Mouse (Mus musculus) MEL (cell line): ENCODE measurements around the gene Agl. TPM values are rescaled to one million over a fixed set of nuclear protein-coding genes. Genes with fewer than 3 reads are reported as not detected.

Source experiments
- DNase-seq: peaks from one replicate; pipeline ENCODE4 v3.0.0; 2011; ENCODE audit warnings: low read depth, low spot score
- H3K27ac ChIP-seq: 2 replicates; pipeline ENCODE4 v1.5.1; 2012; ENCODE audit warnings: low read depth, mild to moderate bottlenecking, control low read depth, low read length, moderate library complexity; ENCODE audit not compliant: control insufficient read depth
- H3K27me3 ChIP-seq, 2 experiments: fragments of 150-350 bp in 1 of 2; sonication (generic) in 1 of 2; 2 replicates each; pipeline ENCODE4 v1.6.1; 2012; ENCODE audit warnings: low read length in 2 of 2, mild to moderate bottlenecking in 2 of 2, improper control_type of control experiment in 1 of 2, moderate library complexity in 1 of 2; ENCODE audit not compliant: insufficient read depth in 2 of 2, control insufficient read depth in 1 of 2
- H3K36me3 ChIP-seq, 2 experiments: 2 replicates each; pipeline ENCODE4 v1.6.1; 2012 to 2014; ENCODE audit warnings: low read length in 2 of 2, improper control_type of control experiment in 1 of 2, inconsistent platforms in 1 of 2, mild to moderate bottlenecking in 1 of 2; ENCODE audit not compliant: insufficient read depth in 2 of 2, control insufficient read depth in 1 of 2
- H3K4me1 ChIP-seq, 2 experiments: fragments of 150-350 bp in 1 of 2; sonication (generic) in 1 of 2; 2 replicates each; pipeline ENCODE4 v1.6.1; 2012; ENCODE audit warnings: low read length in 2 of 2, improper control_type of control experiment in 1 of 2, mild to moderate bottlenecking in 1 of 2; ENCODE audit not compliant: insufficient read depth in 2 of 2, control insufficient read depth in 1 of 2
- H3K4me3 ChIP-seq, 2 experiments: fragments of 150-350 bp in 1 of 2; sonication (generic) in 1 of 2; 2 replicates each; pipeline ENCODE4 v1.5.1; 2012; ENCODE audit warnings: low read depth in 2 of 2, low read length in 2 of 2, mild to moderate bottlenecking in 2 of 2, moderate library complexity in 2 of 2, control low read depth in 1 of 2, improper control_type of control experiment in 1 of 2; ENCODE audit not compliant: control insufficient read depth in 1 of 2, insufficient read depth in 1 of 2
- H3K79me2 ChIP-seq: 2 replicates; pipeline ENCODE4 v1.6.1; 2012; ENCODE audit warnings: mild to moderate bottlenecking, low read length, moderate library complexity; ENCODE audit not compliant: control insufficient read depth, poor library complexity, insufficient read depth
- H3K9ac ChIP-seq: 2 replicates; pipeline ENCODE4 v1.6.1; 2012; ENCODE audit warnings: low read depth, mild to moderate bottlenecking, control low read depth, low read length, moderate library complexity; ENCODE audit not compliant: control insufficient read depth, poor library complexity, severe bottlenecking
- H3K9me3 ChIP-seq: fragments of 150-350 bp; sonication (generic); replicated peaks from 2 replicates; pipeline ENCODE4 v1.6.1; 2012; ENCODE audit warnings: mild to moderate bottlenecking, low read length, improper control_type of control experiment, moderate library complexity; ENCODE audit not compliant: insufficient read depth
- BHLHE40 ChIP-seq: IDR thresholded peaks from 2 replicates; pipeline ENCODE4 v1.6.1; 2012; ENCODE audit warnings: low read depth, mild to moderate bottlenecking, inconsistent platforms, low read length, improper control_type of control experiment, borderline replicate concordance
- CHD2 ChIP-seq: IDR thresholded peaks from 2 replicates; pipeline ENCODE4 v1.6.1; 2011; ENCODE audit warnings: low read length, improper control_type of control experiment
- CTCF ChIP-seq, 3 experiments: IDR thresholded peaks in 2 of 3; conservative IDR thresholded peaks in 1 of 3; 2 replicates each; pipeline ENCODE4 v1.5.1; 2011 to 2012; ENCODE audit warnings: low read length in 3 of 3, low read depth in 2 of 3, mild to moderate bottlenecking in 2 of 3, improper control_type of control experiment in 1 of 3, inconsistent platforms in 1 of 3, mixed read lengths in 1 of 3, moderate library complexity in 1 of 3; ENCODE audit not compliant: control insufficient read depth in 1 of 3, insufficient read depth in 1 of 3, poor library complexity in 1 of 3, severe bottlenecking in 1 of 3
- ELF1 ChIP-seq: IDR thresholded peaks from 2 replicates; pipeline ENCODE4 v1.6.1; 2014; ENCODE audit warnings: low read depth, mild to moderate bottlenecking, inconsistent platforms, low read length, improper control_type of control experiment, moderate library complexity
- ETS1 ChIP-seq: IDR thresholded peaks from 2 replicates; pipeline ENCODE4 v1.6.1; 2012; ENCODE audit warnings: low read depth, mild to moderate bottlenecking, inconsistent platforms, low read length, improper control_type of control experiment, moderate library complexity
- GATA1 ChIP-seq: IDR thresholded peaks from 2 replicates; pipeline ENCODE4 v1.6.1; 2011; ENCODE audit warnings: low read depth, low read length, improper control_type of control experiment
- KAT2A ChIP-seq: conservative IDR thresholded peaks from 2 replicates; pipeline ENCODE4 v1.6.1; 2012; ENCODE audit warnings: low read depth, low read length, improper control_type of control experiment, inconsistent platforms
- MAX ChIP-seq: IDR thresholded peaks from 2 replicates; pipeline ENCODE4 v1.6.1; 2011; ENCODE audit warnings: low read length, improper control_type of control experiment
- MAZ ChIP-seq: IDR thresholded peaks from 2 replicates; pipeline ENCODE4 v1.6.1; 2012; ENCODE audit warnings: low read depth, mild to moderate bottlenecking, inconsistent platforms, low read length, improper control_type of control experiment
- MEF2A ChIP-seq: IDR thresholded peaks from 2 replicates; pipeline ENCODE4 v1.6.1; 2014; ENCODE audit warnings: low read depth, mild to moderate bottlenecking, inconsistent platforms, low read length, improper control_type of control experiment; ENCODE audit not compliant: poor library complexity, insufficient replicate concordance, severe bottlenecking; ENCODE audit errors: extremely low read depth
- MXI1 ChIP-seq: IDR thresholded peaks from 2 replicates; pipeline ENCODE4 v1.6.1; 2011; ENCODE audit warnings: mild to moderate bottlenecking, low read depth, low read length, improper control_type of control experiment
- MYB ChIP-seq: IDR thresholded peaks from 2 replicates; pipeline ENCODE4 v1.6.1; 2011; ENCODE audit warnings: mild to moderate bottlenecking, low read depth, low read length, improper control_type of control experiment
- NELFE ChIP-seq: IDR thresholded peaks from 2 replicates; pipeline ENCODE4 v1.6.1; 2011; ENCODE audit warnings: low read depth, low read length, improper control_type of control experiment
- POLR2A ChIP-seq, 2 experiments: IDR thresholded peaks; 2 replicates each; pipeline ENCODE4 v1.6.1; 2011 to 2012; ENCODE audit warnings: low read length in 2 of 2, mild to moderate bottlenecking in 2 of 2, control low read depth in 1 of 2, improper control_type of control experiment in 1 of 2, low read depth in 1 of 2, moderate library complexity in 1 of 2; ENCODE audit not compliant: control insufficient read depth in 1 of 2, insufficient read depth in 1 of 2, poor library complexity in 1 of 2
- POLR2AphosphoS2 ChIP-seq: IDR thresholded peaks from 2 replicates; pipeline ENCODE4 v1.6.1; 2011; ENCODE audit warnings: low read length, improper control_type of control experiment
- POLR2AphosphoS5 ChIP-seq: IDR thresholded peaks from 2 replicates; pipeline ENCODE4 v1.6.1; 2012; ENCODE audit warnings: low read depth, borderline replicate concordance, mild to moderate bottlenecking, inconsistent platforms, low read length, moderate library complexity, mixed read lengths
- RAD21 ChIP-seq: IDR thresholded peaks from 2 replicates; pipeline ENCODE4 v1.6.1; 2011; ENCODE audit warnings: mild to moderate bottlenecking, low read depth, low read length, improper control_type of control experiment
- TAL1 ChIP-seq: IDR thresholded peaks from 2 replicates; pipeline ENCODE4 v1.6.1; 2012; ENCODE audit warnings: mild to moderate bottlenecking, inconsistent platforms, low read length, moderate library complexity, mixed read lengths
- TBP ChIP-seq: IDR thresholded peaks from 2 replicates; pipeline ENCODE4 v1.8.0; 2011; ENCODE audit warnings: low read depth, low read length, improper control_type of control experiment
- TCF12 ChIP-seq: IDR thresholded peaks from 2 replicates; pipeline ENCODE4 v1.6.1; 2014; ENCODE audit warnings: low read depth, mild to moderate bottlenecking, inconsistent platforms, low read length, improper control_type of control experiment, moderate library complexity
- ZMIZ1 ChIP-seq: IDR thresholded peaks from 2 replicates; pipeline ENCODE4 v1.6.1; 2012; ENCODE audit warnings: low read depth, mild to moderate bottlenecking, inconsistent platforms, low read length, improper control_type of control experiment, moderate library complexity
- ZNF384 ChIP-seq: IDR thresholded peaks from 2 replicates; pipeline ENCODE4 v1.6.1; 2012; ENCODE audit warnings: low read depth, mild to moderate bottlenecking, inconsistent platforms, low read length, improper control_type of control experiment
- polyA plus RNA-seq, 2 experiments: library from polyadenylated mRNA; stranded (reverse) in 1 of 2; unstranded in 1 of 2; fragments of >175 nt in 1 of 2; fragments of >200 nt in 1 of 2; gene quantifications; 2 replicates each; pipeline versions ENCODE4 v1.2.1 to v1.2.4; 2012; ENCODE audit warnings: low replicate concordance in 2 of 2, low read depth in 1 of 2; ENCODE audit not compliant: insufficient read length in 2 of 2, insufficient read depth in 1 of 2, missing spikeins in 1 of 2
- total RNA-seq: library from RNA; depleted of rRNA; stranded (reverse); fragments of 300-350 nt; gene quantifications from 2 replicates; pipeline ENCODE4 v1.2.3, GENCODE M21; 2012

Agl gene
- total and polyA plus RNA-seq, 3 experiments, result 4.6 to 21.1 (median 11.9) TPM

GRCm38 (mm10) chr3:116723496-116724481, 84.2 kb downstream of the Agl start:
- H3K27me3 ChIP-seq, result no peaks in the 10 kb centered on the region
- no peak overlapping the region for H3K27ac ChIP-seq
- TF ChIP-seq POLR2A (IDR thresholded peaks at IDR 0.05; ENCODE audit: control insufficient read depth in 1 of 2, insufficient read depth in 1 of 2, low read depth in 1 of 2, low read length in 2 of 2, poor library complexity in 1 of 2) (no peak), KAT2A (no peak), BHLHE40 (no peak), MAX (no peak), GATA1 (no peak), TAL1 (no peak), ETS1 (no peak), CTCF (IDR thresholded peaks at IDR 0.05 in 2 of 3, conservative IDR thresholded peaks at IDR 0.05 in 1 of 3; ENCODE audit: control insufficient read depth in 1 of 3, insufficient read depth in 1 of 3, low read depth in 2 of 3, low read length in 3 of 3, poor library complexity in 1 of 3, severe bottlenecking in 1 of 3) (no peak), POLR2AphosphoS5 (no peak), ZMIZ1 (no peak), NELFE (no peak), RAD21 (no peak), TCF12 (no peak), MAZ (no peak), ELF1 (no peak), POLR2AphosphoS2 (no peak)
- H3K9ac ChIP-seq, result no peak overlapping the region
- peaks cover 0 to 7% of the 10 kb centered on the region in 2 experiments; a peak in 2 of 4 replicates for H3K36me3 ChIP-seq
- H3K4me3 ChIP-seq, result no peak overlapping the region
- H3K4me1 ChIP-seq, result peaks cover 3 to 16% of the 10 kb centered on the region in 2 experiments
- no peak for DNase-seq
- no peaks in the 10 kb centered on the region for H3K9me3 ChIP-seq
- H3K79me2 ChIP-seq, result no peaks in the 10 kb centered on the region

- no peak overlapping the region for H3K4me3 ChIP-seq
- no peak overlapping the region for H3K27ac ChIP-seq
- no peak overlapping the region for H3K9ac ChIP-seq
- no peak for DNase-seq
- peaks cover 3 to 16% of the 10 kb centered on the region in 2 experiments for H3K4me1 ChIP-seq
- peaks cover 0 to 7% of the 10 kb centered on the region in 2 experiments; a peak in 2 of 4 replicates for H3K36me3 ChIP-seq
- no peaks in the 10 kb centered on the region for H3K79me2 ChIP-seq
- no peak for TF ChIP-seq MXI1
- no peak for TF ChIP-seq POLR2AphosphoS2
- TF ChIP-seq TBP, result no peak
- TF ChIP-seq MEF2A, result no peak
- no peak for TF ChIP-seq MAX
- TF ChIP-seq MYB, result no peak
- no peak for TF ChIP-seq ZNF384
- TF ChIP-seq TAL1, result no peak
- no peak for TF ChIP-seq POLR2A (IDR thresholded peaks at IDR 0.05; ENCODE audit: control insufficient read depth in 1 of 2, insufficient read depth in 1 of 2, low read depth in 1 of 2, low read length in 2 of 2, poor library complexity in 1 of 2)
- TF ChIP-seq CTCF (IDR thresholded peaks at IDR 0.05 in 2 of 3, conservative IDR thresholded peaks at IDR 0.05 in 1 of 3; ENCODE audit: control insufficient read depth in 1 of 3, insufficient read depth in 1 of 3, low read depth in 2 of 3, low read length in 3 of 3, poor library complexity in 1 of 3, severe bottlenecking in 1 of 3), result no peak
- no peak for TF ChIP-seq CHD2
- no peak for TF ChIP-seq MAZ
- no peak for TF ChIP-seq TCF12
- no peak for TF ChIP-seq ELF1
- H3K27me3 ChIP-seq, result no peaks in the 10 kb centered on the region
- H3K9me3 ChIP-seq, result no peaks in the 10 kb centered on the region
These were observed 85.0 kb downstream of the Agl start for GRCm38 (mm10) chr3:116722980-116723379.
